Mouse (Mus musculus) olfactory bulb, adult 2 months (tissue): ENCODE results near the gene Ahdc1. TPM values are rescaled to one million over a fixed set of nuclear protein-coding genes. Genes with fewer than 3 reads are reported as not detected.

Experiments
- H3K27ac ChIP-seq: fragments of 200-500 bp; 2 replicates; pipeline ENCODE4 v1.5.1; 2012; ENCODE audit warnings: low read depth, low read length; ENCODE audit not compliant: insufficient read depth
- H3K4me1 ChIP-seq: fragments of 200-500 bp; 2 replicates; pipeline ENCODE4 v1.6.1; 2012; ENCODE audit warnings: low read length; ENCODE audit not compliant: control insufficient read depth, insufficient read depth
- H3K4me3 ChIP-seq: fragments of 200-500 bp; 2 replicates; pipeline ENCODE4 v1.5.1; 2012; ENCODE audit warnings: mild to moderate bottlenecking, low read depth, low read length, moderate library complexity; ENCODE audit not compliant: insufficient read depth
- CTCF ChIP-seq: fragments of 200-500 bp; IDR thresholded peaks from 2 replicates; pipeline ENCODE4 v1.5.1; 2012; ENCODE audit warnings: low read depth, mild to moderate bottlenecking, low read length, moderate library complexity; ENCODE audit not compliant: insufficient read depth
- POLR2A ChIP-seq: fragments of 200-500 bp; IDR thresholded peaks from 2 replicates; pipeline ENCODE4 v1.6.1; 2012; ENCODE audit warnings: mild to moderate bottlenecking, low read depth, low read length, moderate library complexity; ENCODE audit not compliant: insufficient read depth
- WGBS: fragments of 180-500 bp; shearing (Covaris S2); methylation state at CpG from one replicate; pipeline ENCODE4 v1.1.7; 2018; 5-methylcytosine and 5-hydroxymethylcytosine counted together
- polyA plus RNA-seq: library from polyadenylated mRNA; stranded (reverse); fragments of >200 nt; gene quantifications from 2 replicates; pipeline ENCODE4 v1.2.4, GENCODE M21; 2012; ENCODE audit warnings: low replicate concordance; ENCODE audit not compliant: missing spikeins, insufficient read depth, insufficient read length

Gene Ahdc1
- polyA plus RNA-seq, 1 experiment: not detected

DNA sequence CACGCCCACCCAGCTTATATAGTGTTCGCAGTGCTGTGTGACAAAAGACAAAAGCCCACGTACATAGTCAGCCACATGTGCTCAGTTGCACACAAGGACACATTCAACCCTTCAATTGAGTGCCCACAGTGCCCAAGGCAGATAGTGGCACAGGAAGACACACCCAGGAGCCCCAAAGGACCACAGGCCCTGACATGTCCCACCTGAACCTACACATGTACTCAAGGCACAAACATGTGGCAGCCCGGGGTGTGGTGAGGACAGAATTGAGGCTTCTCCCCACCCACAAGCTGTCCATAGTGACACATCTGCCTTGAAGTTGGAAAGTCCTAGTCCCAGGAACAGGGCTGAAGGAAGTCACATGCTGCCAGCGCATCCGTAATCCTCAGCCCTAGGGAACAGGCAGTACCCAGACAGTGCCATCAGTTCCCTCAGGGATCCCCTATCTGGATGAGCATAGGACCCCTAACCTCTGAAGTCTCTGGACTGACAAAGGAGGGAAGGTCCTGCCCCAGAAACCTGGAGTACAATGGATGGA, 76.2 kb downstream of the Ahdc1 start:
- peaks cover 61% of the 10 kb centered on the region for H3K4me1 ChIP-seq
- TF ChIP-seq POLR2A (no peak), CTCF (no peak)
- peak overlapping the region; percentile 88 for H3K27ac ChIP-seq
- 48% methylated on average over 6 of the region's 6 CpGs for WGBS
- H3K4me3 ChIP-seq: no peak overlapping the region

GRCm38 (mm10) chr4:133087835-133088234, 76.8 kb downstream of the Ahdc1 start:
- WGBS: 9% methylated on average over 8 of the region's 8 CpGs
- peaks cover 66% of the 10 kb centered on the region for H3K4me1 ChIP-seq
- H3K4me3 ChIP-seq: no peak overlapping the region
- TF ChIP-seq CTCF: no peak
- TF ChIP-seq POLR2A: no peak
- H3K27ac ChIP-seq: peak overlapping the region; percentile 88

GRCm38 (mm10) chr4:133089319-133089718, 78.3 kb downstream of the Ahdc1 start:
- no peak overlapping the region for H3K4me3 ChIP-seq
- peaks cover 74% of the 10 kb centered on the region for H3K4me1 ChIP-seq
- TF ChIP-seq POLR2A (no peak), CTCF (no peak)
- no peak overlapping the region for H3K27ac ChIP-seq
- 68% methylated on average over 9 of the region's 9 CpGs for WGBS

GRCm38 (mm10) chr4:133089802-133090201, 78.7 kb downstream of the Ahdc1 start:
- 83% methylated on average over 4 of the region's 4 CpGs for WGBS
- Histone ChIP-seq H3K4me1 (peaks cover 71% of the 10 kb centered on the region), H3K4me3 (no peak overlapping the region), H3K27ac (no peak overlapping the region)
- TF ChIP-seq POLR2A (no peak), CTCF (no peak)

DNA sequence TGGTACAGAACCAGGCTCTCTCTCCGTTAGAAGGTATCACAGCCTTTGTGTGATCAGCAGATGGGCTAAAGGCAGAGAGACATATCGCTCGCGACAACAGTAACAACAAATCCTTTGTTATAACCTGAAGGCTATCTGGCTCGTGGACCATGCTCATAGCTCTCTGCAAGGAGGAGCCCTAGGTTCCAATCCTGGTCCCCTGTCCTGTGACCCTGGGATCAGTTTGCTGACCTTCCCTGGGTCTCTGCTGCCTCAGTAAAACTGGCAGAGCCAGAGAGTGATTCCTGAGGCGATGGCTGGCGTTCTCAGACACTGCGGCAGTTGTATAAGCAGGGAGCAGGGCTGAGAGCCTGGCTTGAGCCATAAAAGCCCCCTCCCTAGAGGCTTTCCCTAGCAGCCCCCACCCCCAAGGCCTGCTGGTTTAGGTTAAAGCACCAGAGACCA, 79.2 kb downstream of the Ahdc1 start:
- H3K4me3 ChIP-seq: no peak overlapping the region
- peak overlapping the region; percentile 31; the same call in 1 of the 2 replicates for H3K27ac ChIP-seq
- TF ChIP-seq CTCF (no peak), POLR2A (no peak)
- 34% methylated on average over 8 of the region's 8 CpGs for WGBS
- H3K4me1 ChIP-seq: peaks cover 71% of the 10 kb centered on the region

GRCm38 (mm10) chr4:133090720-133091458, 79.8 kb downstream of the Ahdc1 start:
- 14% methylated on average over 18 of the region's 18 CpGs for WGBS
- peak overlapping the region; percentile 31 for H3K27ac ChIP-seq
- H3K4me1 ChIP-seq: peaks cover 70% of the 10 kb centered on the region

GRCm38 (mm10) chr4:133091459-133091785, 80.4 kb downstream of the Ahdc1 start:
- 39% methylated on average over 4 of the region's 4 CpGs for WGBS
- no peak for TF ChIP-seq POLR2A
- Histone ChIP-seq H3K4me3 (no peak overlapping the region), H3K4me1 (peaks cover 65% of the 10 kb centered on the region), H3K27ac (peak overlapping the region; percentile 95; the same call in 1 of the 2 replicates)

More at GRCm38 (mm10) chr4:133090720-133091458, 79.8 kb downstream of the Ahdc1 start:
- TF ChIP-seq CTCF (no peak), POLR2A (no peak)
- no peak overlapping the region for H3K4me3 ChIP-seq

GRCm38 (mm10) chr4:133092453-133092901, 81.4 kb downstream of the Ahdc1 start:
- peak overlapping the region; percentile 1; the same call in 1 of the 2 replicates for H3K4me3 ChIP-seq
- under 1% methylated on average over 18 of the region's 18 CpGs for WGBS
- peak overlapping the region; percentile 95 for H3K27ac ChIP-seq
- TF ChIP-seq POLR2A (peak; percentile 38; the same call in 1 of the 2 replicates), CTCF (no peak)
- H3K4me1 ChIP-seq: peaks cover 60% of the 10 kb centered on the region

DNA sequence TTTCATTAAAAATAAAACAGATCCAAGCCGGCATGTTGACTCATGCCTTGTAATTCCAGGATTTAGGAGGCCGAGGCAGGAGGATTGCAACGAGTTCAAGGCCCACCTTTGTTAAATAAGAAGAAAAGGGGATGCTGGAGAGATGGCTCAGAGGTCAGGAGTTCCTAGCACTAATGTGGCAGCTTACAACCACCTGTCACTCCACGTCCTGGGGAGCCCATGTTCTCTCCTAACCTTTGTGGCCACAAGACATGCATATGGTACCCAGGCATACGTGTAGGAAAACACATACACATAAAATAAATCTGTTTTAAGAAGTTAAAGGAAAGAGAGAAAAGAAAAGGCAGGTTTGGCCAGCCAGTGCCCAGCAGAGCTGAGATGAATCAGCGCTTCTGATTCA, 82.0 kb downstream of the Ahdc1 start:
- Histone ChIP-seq H3K27ac (peak overlapping the region; percentile 95), H3K4me3 (no peak overlapping the region), H3K4me1 (peaks cover 54% of the 10 kb centered on the region)
- 55% methylated on average over 6 of the region's 6 CpGs for WGBS
- TF ChIP-seq CTCF (no peak), POLR2A (no peak)
